Mouse (Mus musculus): ENCODE data around the gene Rab25. TPM values are rescaled to one million over a fixed set of nuclear protein-coding genes. Genes with fewer than 3 reads are reported as not detected.

The Rab25 gene
- total RNA-seq, 1 experiment from 2014 or later: 0.47 TPM

DNA sequence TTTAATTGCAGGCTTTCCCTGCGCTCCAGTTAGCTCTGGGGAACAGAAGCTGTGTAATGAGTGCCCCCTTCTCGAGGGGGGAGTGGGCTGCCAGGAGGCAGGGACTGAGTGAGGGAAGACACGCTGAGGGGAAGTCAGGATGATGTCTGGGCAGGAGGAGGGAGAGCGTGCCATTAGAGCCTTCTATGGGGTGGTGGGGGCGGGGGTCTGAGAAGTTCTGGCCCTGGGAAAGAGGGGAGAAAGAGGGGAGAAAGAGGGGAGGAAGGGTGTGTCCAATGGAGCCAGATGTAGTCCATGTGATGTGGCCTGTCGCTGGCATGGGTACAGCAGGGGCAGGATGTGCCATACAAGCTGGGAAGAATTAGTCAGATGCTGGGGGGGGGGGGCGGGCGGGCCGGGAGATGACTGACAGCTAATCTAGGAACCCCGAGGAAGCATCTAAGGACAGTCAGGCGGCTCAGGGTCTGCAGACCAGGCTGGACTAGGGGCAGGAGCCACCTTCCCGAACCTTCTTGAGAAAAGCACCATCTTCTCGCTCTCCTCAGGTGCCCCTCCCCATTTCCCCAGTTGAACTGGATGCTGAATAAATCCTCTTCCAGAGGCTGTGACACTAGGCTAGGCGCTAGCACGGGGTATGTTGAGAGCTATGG lies 35.1 kb downstream of the Rab25 start:
- ATAC-seq (ENCODE audit: extremely low read depth, insufficient number of reproducible peaks, low FRiP score, poor library complexity, severe bottlenecking): no peak

DNA sequence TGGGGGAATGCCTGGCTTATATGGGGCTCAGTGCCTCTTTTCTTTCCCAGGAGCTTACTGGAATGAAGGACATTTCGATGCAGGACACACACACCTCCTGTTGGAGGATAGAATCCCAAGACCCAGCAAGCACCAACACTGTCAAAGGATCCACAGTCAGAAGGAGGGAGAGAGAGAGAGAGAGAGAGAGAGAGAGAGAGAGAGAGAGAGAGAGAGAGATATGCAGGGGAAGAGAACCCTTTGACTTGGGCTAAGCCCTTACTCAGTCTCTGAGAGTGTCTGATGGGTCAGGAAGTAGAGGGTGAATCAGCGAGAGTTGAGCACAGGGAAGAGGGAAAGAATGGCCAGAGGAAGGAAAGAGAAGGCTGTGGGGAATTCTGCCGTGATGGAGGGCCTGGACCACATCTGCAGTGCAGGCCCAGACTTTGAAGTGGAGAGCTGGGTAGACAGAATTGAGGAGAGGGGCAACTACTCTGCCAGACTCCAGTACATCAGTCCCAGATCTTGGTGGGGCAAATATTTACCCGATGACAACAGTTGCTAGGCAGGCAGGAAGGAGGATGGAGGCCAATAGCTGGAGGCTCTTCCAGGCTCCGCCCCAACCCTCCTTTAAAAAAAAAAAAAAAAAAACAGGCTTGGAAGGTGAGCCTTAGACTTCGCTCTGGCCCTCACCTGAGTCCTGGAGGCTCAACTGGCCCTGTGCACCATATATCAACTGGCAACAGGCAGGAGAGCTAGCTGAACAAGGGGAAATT lies 35.8 kb downstream of the Rab25 start:
- no peak for ATAC-seq (ENCODE audit: extremely low read depth, insufficient number of reproducible peaks, low FRiP score, poor library complexity, severe bottlenecking)

DNA sequence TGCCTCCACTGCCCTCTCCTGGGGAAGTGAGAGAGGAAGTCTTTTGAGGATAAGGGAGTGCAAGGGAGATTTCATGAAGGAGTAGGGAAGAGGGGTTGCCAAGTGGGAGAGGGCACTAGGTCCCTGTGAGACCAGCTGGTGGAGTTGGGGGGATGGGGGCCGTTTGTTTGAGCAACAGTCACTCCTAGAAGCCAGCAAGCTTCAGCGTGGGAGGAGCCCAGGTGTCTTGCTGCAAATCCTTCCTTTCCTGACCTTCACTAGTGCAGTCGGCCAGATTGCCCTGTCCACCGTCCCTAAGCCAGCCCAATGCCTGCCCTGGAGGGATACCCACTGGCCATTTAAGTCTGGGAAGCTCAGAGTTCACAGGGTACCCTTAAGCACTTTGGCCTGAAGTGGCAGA lies 36.5 kb downstream of the Rab25 start:
- ATAC-seq (ENCODE audit: extremely low read depth, insufficient number of reproducible peaks, low FRiP score, poor library complexity, severe bottlenecking): no peak

DNA sequence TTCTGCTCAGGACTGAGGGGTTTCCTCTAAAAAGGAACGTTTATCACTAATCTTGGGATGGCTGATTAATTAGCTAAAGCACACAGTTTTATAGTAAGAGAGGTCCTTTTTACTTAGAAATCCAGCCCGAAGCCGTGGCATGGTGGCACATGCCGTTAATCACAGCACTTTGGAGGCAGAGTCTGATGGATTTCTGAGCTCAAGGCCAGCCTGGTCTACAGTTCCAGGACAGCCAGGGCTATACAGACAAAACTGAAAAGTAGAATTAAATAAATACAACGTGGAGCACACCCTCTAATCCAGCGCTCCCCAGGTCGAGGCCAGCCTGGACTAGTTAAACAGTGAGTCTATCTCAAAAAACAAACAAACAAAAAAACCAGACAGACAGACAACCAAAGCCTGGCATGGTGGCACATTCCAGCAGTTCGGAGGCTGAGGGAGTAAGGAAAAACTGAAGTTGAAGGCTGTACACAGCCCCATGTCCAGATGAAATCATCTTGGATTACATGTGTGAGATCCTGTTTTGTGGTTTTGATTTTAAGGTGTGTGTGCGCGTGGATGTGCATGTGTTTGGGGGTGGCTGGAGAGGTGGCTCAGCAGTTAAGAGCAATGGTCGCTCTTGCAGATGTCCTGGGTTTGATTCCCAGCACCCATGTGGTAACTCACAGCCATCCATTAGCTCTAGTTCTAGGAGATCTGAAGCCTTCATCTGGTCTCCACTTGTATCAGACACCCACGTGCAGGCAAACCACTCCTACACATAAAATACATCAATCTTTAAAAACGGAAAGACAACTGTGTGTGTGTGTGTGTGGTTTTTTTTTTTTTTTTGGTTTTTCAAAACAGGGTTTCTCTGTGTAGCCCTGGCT lies 37.4 kb downstream of the Rab25 start:
- no peak for ATAC-seq (ENCODE audit: extremely low read depth, insufficient number of reproducible peaks, low FRiP score, poor library complexity, severe bottlenecking)

DNA sequence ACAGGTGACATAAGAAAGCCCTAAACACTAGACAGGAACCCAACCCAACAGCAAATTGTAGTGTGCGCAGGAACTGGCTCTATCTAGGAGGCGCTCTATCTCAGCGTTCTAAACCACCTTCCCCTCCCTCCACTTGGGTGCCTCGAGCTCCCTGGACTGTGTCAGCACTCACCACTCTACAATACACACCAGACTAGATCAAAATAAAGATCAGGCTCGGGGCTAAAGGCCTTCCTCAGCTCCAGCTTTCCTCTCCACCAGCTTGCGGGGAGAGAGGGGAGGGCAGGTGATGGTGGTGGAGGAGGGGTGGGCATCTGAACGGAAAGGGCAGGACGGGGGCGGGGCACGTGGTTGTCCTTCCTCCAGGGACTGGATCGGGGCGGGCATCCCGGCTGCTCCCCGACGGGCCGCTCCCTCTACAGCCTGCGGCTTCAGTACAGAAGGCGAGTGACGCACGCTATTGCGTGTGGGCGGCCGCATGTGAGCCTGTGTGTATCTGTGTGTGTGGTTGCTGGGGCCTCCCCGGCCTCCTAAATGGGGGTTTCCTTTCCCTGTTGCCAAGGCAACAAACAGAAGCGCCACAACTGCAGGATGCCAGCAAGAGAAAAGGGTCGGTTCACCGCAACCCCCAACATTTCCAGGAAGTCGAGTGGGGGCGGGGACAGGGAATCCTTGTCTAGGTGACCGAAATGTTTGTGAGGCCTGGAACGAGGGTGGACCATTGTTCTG lies 38.2 kb downstream of the Rab25 start, which contains the start of gene Lmna:
Lmna (minus strand) TSS at position 265 of the 729 bp plus-strand sequence.
- peak; percentile 89 for ATAC-seq (ENCODE audit: extremely low read depth, insufficient number of reproducible peaks, low FRiP score, poor library complexity, severe bottlenecking)

DNA sequence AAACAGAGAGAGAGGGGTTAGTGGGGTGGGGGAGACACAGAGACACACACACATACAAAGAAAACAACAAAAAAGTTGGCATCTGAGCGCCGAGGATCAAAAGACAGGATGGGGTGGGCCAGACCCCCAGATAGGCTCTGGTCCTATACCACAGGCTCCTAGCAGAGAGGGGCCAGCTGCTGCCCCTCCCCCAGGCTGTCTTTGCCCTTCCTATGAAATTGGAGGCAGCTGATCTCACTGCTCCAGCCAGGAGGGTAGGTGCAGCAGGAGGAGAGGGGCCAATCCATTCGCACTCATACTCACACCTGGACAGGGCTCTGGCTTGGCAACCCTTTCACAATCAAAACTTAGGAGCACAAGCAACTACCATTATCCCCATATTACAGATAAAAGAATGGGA lies 38.9 kb downstream of the Rab25 start:
- ATAC-seq (ENCODE audit: extremely low read depth, insufficient number of reproducible peaks, low FRiP score, poor library complexity, severe bottlenecking): no peak

DNA sequence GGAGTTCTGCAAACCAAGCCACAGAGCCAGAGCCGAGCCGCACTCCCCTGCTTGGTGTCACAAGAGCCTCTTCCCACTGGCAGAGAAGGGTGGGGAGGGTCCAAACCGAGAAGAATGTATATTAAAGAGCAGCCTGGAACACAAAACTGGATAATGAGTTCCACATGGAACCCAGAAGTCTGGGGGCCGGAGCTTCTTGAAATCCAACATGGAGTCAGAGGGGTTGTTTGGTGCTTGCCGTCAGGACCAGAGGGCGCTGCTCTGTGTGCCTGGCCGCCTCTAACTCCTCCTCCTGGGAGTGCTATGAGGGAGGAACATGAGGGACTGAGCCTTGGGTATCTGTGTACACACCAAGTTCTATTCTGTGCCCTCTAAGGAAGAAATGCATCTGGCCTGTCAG lies 42.3 kb downstream of the Rab25 start:
- ATAC-seq (ENCODE audit: extremely low read depth, insufficient number of reproducible peaks, low FRiP score, poor library complexity, severe bottlenecking): no peak

DNA sequence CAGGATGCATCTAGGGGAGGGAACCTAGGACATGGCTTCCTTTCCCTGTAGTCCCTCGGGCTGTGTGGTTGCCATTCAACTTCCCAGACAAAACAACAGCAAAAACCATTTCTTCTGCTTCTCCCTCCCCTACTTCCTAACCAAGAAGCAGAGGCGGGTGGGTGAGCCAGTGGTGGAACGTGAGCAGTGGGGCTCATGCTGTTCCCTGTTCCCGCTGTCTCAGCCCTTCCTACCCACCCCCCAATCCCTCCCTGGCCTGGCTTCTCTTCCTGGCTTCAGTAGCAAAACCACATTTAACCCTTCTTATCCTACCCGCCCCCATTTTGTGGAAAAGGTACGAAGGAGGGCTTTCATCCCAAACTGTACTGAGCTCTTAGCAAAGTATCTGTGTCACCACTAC lies 43.0 kb downstream of the Rab25 start:
- no peak for ATAC-seq (ENCODE audit: extremely low read depth, insufficient number of reproducible peaks, low FRiP score, poor library complexity, severe bottlenecking)

DNA sequence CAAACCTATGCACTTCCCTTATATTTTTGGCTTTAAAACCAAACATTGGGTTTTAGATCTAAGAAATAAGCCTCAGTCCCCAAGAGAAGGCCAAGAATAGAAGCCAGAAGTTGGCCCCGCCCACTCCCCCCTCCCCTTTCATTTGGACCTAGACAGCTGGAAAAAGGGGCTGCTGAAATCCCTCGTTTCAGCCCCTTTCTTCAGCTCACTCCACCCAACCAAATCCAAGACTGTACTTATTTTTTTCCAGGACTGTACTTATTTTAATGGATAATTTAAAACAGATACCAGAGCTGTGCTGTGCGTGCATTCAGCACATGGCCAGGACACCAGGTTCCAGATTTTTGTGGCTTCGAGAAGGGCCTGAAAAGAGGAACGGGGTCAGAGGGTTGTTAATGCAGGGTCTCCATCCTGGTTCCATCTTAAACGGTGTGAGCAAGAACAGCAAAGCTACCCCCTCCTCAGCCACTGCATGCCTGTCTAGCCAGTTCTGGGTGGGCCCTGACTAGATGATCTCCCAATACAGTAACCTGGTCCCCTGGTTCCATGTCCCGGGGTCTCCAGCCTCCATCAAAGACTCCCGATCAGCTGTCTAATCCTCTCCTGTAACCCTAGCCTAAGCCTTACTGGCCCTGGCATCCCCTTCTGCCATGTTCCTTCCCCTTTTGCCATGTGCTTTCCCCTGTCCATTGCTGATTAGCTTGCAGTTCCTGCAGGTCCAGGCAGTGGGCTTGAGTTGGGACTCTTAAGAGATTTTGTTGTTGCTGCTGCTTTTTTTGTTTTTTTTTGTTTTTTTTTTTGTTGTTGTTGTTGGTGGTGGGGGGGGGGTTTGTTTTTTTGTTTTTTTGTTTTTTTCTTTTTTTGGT lies 44.0 kb downstream of the Rab25 start:
- ATAC-seq (ENCODE audit: extremely low read depth, insufficient number of reproducible peaks, low FRiP score, poor library complexity, severe bottlenecking): no peak

DNA sequence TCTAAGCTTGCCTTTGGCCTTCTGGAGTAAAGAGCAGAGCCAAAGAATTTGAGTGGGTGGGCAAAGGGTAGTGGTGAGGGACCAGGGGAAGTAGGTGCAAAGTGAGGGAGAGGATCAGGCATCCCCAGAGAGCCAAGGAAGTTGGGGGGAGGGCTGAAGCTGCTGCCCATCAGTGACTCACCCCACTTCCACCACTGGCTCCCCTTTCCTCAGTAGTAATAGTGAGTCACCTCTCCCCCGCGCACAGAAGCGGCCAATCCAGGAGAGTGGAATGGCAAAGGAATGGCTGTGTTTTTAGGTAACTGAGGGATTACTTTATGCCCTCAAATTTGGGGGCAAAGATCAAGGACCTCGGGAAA lies 44.6 kb downstream of the Rab25 start:
- no peak for ATAC-seq (ENCODE audit: extremely low read depth, insufficient number of reproducible peaks, low FRiP score, poor library complexity, severe bottlenecking)

DNA sequence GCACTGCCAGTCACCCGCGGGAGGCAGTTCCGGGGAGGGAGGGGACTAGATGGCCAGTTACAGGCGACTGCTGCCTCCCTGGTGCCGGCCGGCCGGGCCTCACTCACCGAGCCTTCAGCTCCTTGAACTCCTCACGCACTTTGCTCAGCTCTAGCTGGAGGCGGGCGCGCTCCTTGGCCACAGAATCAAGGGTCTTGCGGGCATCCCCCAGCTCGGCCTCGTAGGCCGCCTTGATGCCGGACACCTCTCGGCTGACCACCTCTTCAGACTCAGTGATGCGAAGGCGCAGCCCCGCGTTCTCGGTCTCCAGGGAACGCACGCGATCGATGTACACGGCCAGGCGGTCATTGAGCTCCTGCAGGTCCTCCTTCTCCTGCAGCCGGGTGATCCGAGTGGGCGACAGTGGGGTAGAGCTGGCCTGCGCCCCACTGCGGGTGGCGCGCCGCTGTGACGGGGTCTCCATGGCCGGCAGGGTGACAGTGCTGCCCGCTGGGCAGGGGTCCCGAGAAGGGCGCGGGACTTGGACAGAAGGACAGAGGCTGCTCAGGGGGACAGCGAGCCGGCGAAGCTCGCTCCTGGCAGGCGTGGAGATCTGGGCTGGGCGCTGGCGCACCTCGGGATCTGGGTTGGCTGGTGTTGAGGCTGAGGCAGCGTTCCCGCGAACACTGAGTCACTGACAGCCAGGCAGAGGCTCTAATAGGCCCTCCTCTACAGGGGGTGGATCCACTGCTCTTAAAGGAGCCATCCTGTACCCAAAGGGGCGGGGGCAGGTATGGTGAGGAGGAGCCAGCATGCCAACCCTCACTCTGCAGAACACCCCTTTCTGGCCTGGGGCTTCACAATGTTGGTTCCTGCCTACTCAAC lies 45.2 kb downstream of the Rab25 start:
- ATAC-seq (ENCODE audit: extremely low read depth, insufficient number of reproducible peaks, low FRiP score, poor library complexity, severe bottlenecking): peak; percentile 67

DNA sequence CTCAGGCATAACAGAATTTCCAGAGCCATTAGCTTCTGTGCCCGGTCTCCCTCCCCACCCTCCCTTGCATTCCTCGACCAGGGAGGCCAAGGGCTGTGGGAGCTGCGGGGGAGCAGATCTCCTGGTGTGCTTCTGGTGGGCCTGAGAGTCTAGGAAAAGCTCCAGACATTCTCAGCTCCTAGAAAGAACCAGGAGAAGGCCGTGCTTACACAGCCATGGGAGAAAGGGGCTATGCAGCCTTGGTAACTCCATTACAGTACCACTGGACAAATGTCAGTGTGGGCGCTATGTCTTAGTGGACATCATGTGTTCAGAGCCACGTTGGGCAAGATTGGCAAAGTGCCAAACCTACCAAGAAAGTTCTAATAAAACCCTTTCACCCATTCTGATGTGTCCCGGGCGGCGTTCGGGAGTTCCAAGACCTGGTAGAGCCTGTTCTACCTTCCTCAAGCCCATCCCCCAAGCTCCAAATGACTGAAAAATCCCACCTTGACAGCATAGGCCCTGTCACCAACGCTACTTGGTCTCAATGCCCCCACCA lies 46.0 kb downstream of the Rab25 start:
- no peak for ATAC-seq (ENCODE audit: extremely low read depth, insufficient number of reproducible peaks, low FRiP score, poor library complexity, severe bottlenecking)

DNA sequence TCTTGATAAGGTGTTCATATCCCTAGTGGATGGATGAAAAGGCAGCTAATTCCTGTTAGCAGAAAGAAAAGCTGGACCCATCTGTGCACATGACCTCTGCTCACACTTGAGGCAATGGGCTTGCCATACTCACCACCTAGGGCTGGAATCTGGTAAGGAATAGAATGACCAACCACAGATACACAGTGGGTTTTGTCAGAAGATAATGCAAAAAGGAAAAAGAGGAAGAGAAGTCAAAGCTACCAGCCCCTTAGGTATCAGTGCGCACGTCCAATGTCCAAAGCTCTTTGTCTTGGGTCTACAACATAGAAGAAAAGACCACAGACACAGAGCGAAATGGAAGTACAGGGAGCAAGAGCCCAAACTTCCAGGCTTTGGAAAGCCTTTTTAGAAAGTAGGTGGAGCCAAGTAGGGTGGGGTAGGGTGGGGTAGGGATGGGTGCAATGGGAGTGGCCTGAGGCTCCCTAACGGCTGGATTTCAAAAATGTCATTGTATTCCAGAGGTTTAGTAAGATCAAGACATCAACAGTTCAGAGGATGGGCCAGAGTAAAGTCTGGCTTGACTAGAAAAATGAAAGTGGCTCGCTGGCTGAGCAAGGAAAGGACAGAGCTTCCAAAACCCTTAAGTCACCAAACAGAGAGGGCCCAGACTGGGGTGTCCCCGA lies 46.6 kb downstream of the Rab25 start:
- no peak for ATAC-seq (ENCODE audit: extremely low read depth, insufficient number of reproducible peaks, low FRiP score, poor library complexity, severe bottlenecking)

DNA sequence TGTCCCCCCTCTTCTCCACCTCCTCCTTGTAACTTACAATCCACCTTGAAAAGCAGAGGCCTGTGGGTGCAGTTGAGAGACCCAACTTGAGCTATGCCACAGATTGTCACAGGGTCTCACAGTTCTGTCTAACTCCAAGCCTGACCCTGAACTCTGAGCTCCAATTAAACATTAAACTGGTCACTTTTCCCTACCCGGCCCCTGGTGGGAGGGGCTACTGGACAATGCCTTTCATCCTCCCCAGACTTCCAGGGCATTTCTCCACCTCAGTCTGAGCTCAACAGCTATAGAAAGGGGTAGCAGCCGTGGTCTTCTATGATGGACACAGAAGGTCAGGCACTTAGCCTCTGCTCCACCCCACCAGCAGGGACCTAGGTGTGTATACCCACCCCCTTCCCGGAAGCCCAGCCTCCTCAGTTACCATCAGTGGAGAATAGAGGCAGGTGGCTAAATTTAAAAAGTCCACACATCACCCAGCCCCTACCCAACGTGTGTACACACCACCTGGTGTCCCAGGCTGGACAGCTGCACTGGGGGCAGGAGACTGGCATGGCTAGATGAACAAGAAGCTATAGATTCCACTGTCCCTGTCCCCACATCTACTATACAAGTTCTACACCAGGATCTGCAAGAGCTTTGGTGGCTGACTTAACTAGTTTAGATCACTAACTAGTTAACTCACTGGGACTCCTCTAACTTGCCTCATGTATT lies 47.3 kb downstream of the Rab25 start:
- ATAC-seq (ENCODE audit: extremely low read depth, insufficient number of reproducible peaks, low FRiP score, poor library complexity, severe bottlenecking): no peak

DNA sequence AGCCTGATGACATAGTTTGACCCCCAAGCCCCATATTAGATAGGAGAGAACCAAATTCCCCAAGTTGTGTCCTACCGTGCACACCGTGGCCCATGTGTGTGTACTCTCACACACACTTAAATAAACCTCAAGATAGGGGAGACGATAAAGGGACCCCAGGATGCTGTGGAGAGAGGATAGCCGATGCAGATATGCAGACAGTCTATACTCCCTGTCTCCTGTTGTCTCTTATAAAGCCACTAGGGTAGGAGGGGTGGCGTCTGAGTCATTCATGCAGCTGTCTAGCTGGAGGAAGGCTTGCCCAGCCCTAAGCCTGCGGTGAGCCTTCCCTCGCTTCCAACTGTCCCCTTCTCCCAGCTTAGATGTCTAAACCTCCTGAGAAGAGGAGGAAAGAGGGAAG lies 48.0 kb downstream of the Rab25 start:
- no peak for ATAC-seq (ENCODE audit: extremely low read depth, insufficient number of reproducible peaks, low FRiP score, poor library complexity, severe bottlenecking)

DNA sequence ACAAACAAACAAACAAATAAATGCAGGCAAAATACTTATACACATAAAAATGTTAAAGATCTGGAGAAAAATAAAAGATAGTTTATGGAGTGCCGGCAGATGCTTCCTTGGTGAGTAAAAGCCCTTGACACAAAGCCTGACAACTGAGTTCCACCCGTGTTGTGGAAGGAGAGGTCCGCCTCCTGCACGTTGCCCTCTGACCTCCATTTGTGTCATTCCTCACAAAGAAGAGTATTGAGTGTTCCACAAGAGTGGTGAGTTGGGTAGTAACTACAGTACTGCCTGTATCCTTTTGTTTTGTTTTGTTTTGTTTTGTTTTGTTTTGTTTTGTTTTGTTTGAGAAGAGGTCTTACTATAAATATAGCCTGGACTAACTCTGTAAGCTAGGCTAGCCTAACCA lies 48.5 kb downstream of the Rab25 start:
- no peak for ATAC-seq (ENCODE audit: extremely low read depth, insufficient number of reproducible peaks, low FRiP score, poor library complexity, severe bottlenecking)

Measured in neutrophil, adult 5-6 weeks (primary cell).